Mouse (Mus musculus) liver, postnatal 0 days (tissue): ENCODE results near the gene Dop1b. TPM values are rescaled to one million over a fixed set of nuclear protein-coding genes. Genes with fewer than 3 reads are reported as not detected.
A peak's percentile ranks its signal among the peaks of the same experiment; 100 is the strongest.
"Not testable (repeated sequence)": the region's sequence is repeated elsewhere in the genome, so short reads cannot be mapped to it uniquely, and the experiment has no call there.

Source experiments
- ATAC-seq: fragments of 200-750 bp; cut with Nextera tagmentation; 2 replicates; pipeline ENCODE4 v1.8.0; 2017; ENCODE audit warnings: mild to moderate bottlenecking, moderate library complexity
- DNase-seq: peaks from one replicate; pipeline ENCODE4 v3.0.0-alpha.2; 2016
- H3K27ac ChIP-seq: fragments of 300-500 bp; sonication (generic); 2 replicates; pipeline ENCODE4 v1.5.1; 2014; ENCODE audit warnings: antibody characterized with exemption, moderate library complexity, mild to moderate bottlenecking, low read depth
- H3K27me3 ChIP-seq: fragments of 300-500 bp; sonication (generic); 2 replicates; pipeline ENCODE4 v1.6.1; 2014; ENCODE audit warnings: low read length, control low read depth, mixed read lengths; ENCODE audit not compliant: insufficient read depth
- H3K36me3 ChIP-seq: fragments of 300-500 bp; sonication (generic); replicated peaks from 2 replicates; pipeline ENCODE4 v1.6.1; 2014; ENCODE audit warnings: mild to moderate bottlenecking, control low read depth, low read length, moderate library complexity, mixed read lengths; ENCODE audit not compliant: insufficient read depth
- H3K4me1 ChIP-seq: fragments of 300-500 bp; sonication (generic); 2 replicates; pipeline ENCODE4 v1.6.1; 2014; ENCODE audit warnings: antibody characterized with exemption, mild to moderate bottlenecking, control low read depth; ENCODE audit not compliant: insufficient read depth
- H3K4me2 ChIP-seq: fragments of 300-500 bp; sonication (generic); 2 replicates; pipeline ENCODE4 v1.6.1; 2014; ENCODE audit warnings: low read depth, mild to moderate bottlenecking, low read length, moderate library complexity, mixed read lengths
- H3K4me3 ChIP-seq: fragments of 300-500 bp; sonication (generic); 2 replicates; pipeline ENCODE4 v1.5.1; 2014; ENCODE audit warnings: low read depth, low read length
- H3K9ac ChIP-seq: fragments of 300-500 bp; sonication (generic); replicated peaks from 2 replicates; pipeline ENCODE4 v1.6.1; 2014; ENCODE audit warnings: mild to moderate bottlenecking, moderate library complexity
- H3K9me3 ChIP-seq: fragments of 300-500 bp; sonication (generic); 2 replicates; pipeline ENCODE4 v1.6.1; 2016; ENCODE audit warnings: mild to moderate bottlenecking, control low read depth, low read length, mixed read lengths
- CTCF ChIP-seq: sonication (generic); IDR thresholded peaks from 2 replicates; pipeline ENCODE4 v1.5.1; 2016; ENCODE audit warnings: antibody characterized with exemption, low read depth
- EP300 ChIP-seq: IDR thresholded peaks from 2 replicates; pipeline ENCODE4 v1.6.1; 2016; ENCODE audit warnings: antibody characterized with exemption, low read depth, mild to moderate bottlenecking
- WGBS: fragments of 180-500 bp; shearing (Covaris S2); extraction: QIAGEN DNeasy Blood & Tissue Kit; methylation state at CpG from one replicate; pipeline ENCODE4 v1.1.7; 2014; ENCODE audit not compliant: insufficient replicate concordance; 5-methylcytosine and 5-hydroxymethylcytosine counted together
- polyA plus RNA-seq: library from polyadenylated mRNA; unstranded; fragments of >200 nt; fragmentation: Nextera tagmentation; extraction: Ambion mirVana; gene quantifications from 2 replicates; pipeline ENCODE4 v1.2.1, GENCODE M21; 2015

Dop1b gene
- polyA plus RNA-seq, 1 experiment from 2014 or later, result 6.4 TPM

DNA sequence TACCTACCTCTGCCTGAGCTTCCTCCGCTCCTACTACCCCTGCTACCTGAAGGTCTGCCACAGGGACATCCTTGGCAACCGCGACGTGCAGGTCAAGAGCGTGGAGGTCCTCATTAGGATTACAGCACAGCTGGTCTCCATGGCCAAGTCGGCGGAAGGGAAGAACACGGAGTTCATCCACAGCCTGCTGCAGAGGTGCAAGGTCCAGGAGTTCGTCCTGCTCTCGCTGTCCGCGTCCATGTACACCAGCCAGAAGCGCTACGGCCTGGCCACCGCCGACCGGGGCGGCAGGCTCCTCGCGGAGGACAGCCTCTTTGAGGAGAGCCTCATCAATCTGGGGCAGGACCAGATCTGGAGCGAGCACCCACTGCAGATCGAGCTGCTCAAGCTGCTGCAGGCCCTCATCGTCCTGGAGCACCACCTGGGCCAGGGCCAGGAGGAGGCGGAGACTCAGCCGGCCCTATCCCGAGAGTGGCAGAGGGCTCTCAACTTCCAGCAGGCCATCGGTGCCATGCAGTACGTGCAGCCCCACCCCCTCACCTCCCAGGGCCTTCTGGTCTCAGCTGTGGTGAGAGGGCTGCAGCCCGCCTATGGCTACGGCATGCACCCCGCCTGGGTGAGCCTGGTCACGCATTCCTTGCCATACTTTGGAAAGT, 58.7 kb downstream of the Dop1b start:
- Histone ChIP-seq H3K4me1 (no peaks in the 10 kb centered on the region), H3K9me3 (no peaks in the 10 kb centered on the region), H3K36me3 (peaks cover 33% of the 10 kb centered on the region), H3K27ac (no peak overlapping the region), H3K27me3 (no peaks in the 10 kb centered on the region), H3K4me3 (no peak overlapping the region), H3K4me2 (peak overlapping the region; percentile 23; the same call in 1 of the 2 replicates), H3K9ac (no peak overlapping the region)
- DNase-seq, result no peak
- WGBS, result 80% methylated on average over 32 of the region's 32 CpGs
- ATAC-seq, result peak; percentile 62
- TF ChIP-seq CTCF (no peak), EP300 (no peak)

DNA sequence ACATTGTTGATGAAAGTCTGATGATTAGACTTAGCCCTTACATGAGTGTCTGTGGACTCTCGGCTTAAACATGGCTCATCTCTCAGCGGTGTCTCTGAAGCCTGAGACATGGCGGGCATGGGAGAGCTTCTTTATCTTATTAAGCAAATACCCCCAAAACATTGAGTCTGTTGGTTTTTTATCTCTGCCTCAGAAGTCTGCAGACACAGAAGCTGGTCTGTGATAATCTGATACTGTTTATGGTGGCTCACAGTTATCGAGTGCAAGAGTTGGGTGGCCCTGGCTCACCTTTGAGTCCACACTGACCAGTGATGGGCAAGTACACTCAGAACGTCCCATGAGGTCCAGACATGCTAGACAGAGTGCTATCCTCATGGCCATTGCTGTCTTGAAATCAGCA, 63.0 kb downstream of the Dop1b start:
- no peak overlapping the region; the same call in 1 of the 2 replicates for H3K9ac ChIP-seq
- ATAC-seq, result 0 out of 2 replicates have a peak, but pooled peaks have one; percentile 17
- no peak for DNase-seq
- no peaks in the 10 kb centered on the region; the same call in 1 of the 2 replicates for H3K4me1 ChIP-seq
- peaks cover 36% of the 10 kb centered on the region for H3K36me3 ChIP-seq
- H3K4me2 ChIP-seq, result no peak overlapping the region
- H3K27ac ChIP-seq, result no peak overlapping the region
- TF ChIP-seq CTCF (no peak), EP300 (peak; percentile 92)
- 45% methylated on average over 5 of the region's 5 CpGs for WGBS
- H3K27me3 ChIP-seq, result no peaks in the 10 kb centered on the region
- no peaks in the 10 kb centered on the region for H3K9me3 ChIP-seq
- no peak overlapping the region for H3K4me3 ChIP-seq

DNA sequence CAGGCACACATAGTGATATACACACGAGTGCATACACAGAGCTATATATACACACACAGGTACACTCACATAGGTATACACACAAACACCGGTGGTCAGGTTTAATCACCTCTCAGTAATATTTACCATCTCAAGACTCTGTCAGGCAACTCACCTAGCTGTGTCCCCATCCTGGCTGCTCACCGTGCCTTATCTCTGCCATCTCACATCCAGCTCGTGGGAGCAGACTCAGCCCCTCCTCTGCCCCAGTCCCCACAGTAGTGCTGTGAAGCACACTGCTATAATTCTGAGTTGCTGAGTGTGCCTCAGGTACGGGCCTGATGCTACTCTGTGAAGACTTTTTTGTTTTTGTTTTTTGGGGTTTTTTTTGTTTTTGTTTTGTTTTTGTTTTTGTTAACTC, 64.8 kb downstream of the Dop1b start:
- TF ChIP-seq EP300 (no peak), CTCF (no peak)
- Histone ChIP-seq H3K9me3 (no peaks in the 10 kb centered on the region), H3K9ac (no peak overlapping the region), H3K27ac (no peak overlapping the region), H3K27me3 (no peaks in the 10 kb centered on the region), H3K36me3 (peaks cover 28% of the 10 kb centered on the region), H3K4me1 (peaks cover 15% of the 10 kb centered on the region), H3K4me2 (no peak overlapping the region), H3K4me3 (no peak overlapping the region)
- DNase-seq (no peak), ATAC-seq (no peak)
- WGBS, result 63% methylated on average over 5 of the region's 5 CpGs

DNA sequence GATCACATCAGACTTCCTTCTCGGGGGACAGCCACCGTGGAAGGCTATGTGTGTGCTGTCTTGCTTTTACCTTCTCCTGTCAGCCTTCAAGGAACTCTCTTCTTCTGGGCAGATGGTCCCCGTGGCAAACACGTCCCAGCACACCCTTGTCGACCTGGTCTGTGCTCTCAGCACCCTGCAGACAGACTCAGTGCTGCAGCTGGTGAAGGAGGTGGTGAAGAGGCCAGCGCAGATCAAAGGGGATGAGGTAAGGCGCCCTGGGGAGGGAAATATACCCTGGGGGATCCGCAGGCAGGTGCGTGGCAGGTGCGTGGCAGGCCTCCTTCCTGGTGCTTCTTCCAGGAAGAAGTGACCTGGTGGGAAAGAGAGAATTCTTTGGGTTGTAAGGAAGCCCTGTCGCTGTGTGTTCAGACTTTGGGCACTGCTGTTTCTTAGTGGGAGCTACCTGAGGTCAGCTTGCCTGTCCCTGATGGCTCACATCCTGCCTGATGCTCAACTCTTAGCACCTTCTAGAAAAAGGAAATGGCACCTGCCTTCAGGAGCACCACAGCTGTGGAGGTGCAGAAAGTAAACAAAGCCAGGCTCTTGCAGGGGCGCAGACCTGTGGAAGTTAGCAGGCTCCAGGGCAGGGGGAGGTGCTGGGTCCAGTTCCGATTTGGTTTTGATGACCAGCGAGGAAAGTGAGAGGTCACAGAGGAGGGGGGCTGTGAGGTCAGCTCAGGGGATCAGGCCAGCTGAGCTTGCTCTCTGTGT, 65.7 kb downstream of the Dop1b start:
- Histone ChIP-seq H3K27ac (no peak overlapping the region), H3K9me3 (no peaks in the 10 kb centered on the region), H3K9ac (no peak overlapping the region), H3K27me3 (no peaks in the 10 kb centered on the region), H3K4me2 (no peak overlapping the region), H3K4me3 (no peak overlapping the region), H3K36me3 (peaks cover 33% of the 10 kb centered on the region), H3K4me1 (peaks cover 16% of the 10 kb centered on the region)
- TF ChIP-seq CTCF (no peak), EP300 (no peak)
- ATAC-seq, result no peak
- 73% methylated on average over 14 of the region's 14 CpGs for WGBS
- no peak for DNase-seq

DNA sequence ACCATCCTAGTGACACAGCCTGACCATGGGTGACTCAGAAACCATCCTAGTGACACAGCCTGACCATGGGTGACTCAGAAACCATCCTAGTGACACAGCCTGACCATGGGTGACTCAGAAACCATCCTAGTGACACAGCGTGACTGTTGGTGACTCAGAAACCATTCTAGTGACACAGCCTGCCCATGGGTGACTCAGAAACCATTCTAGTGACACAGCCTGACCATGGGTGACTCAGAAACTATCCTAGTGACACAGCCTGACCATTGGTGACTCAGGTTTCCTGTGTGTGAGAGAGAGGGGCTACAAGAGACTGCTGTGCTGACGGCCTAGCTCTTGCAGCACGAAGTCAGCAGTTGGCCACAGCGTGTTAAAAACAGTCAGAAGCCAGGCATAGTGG, 66.7 kb downstream of the Dop1b start:
- ATAC-seq, H3K4me2 ChIP-seq, H3K9ac ChIP-seq, H3K4me3 ChIP-seq, H3K27ac ChIP-seq, H3K27me3 ChIP-seq, DNase-seq, H3K9me3 ChIP-seq: not testable (repeated sequence)
- Histone ChIP-seq H3K4me1 (peaks cover 16% of the 10 kb centered on the region), H3K36me3 (peaks cover 36% of the 10 kb centered on the region)
- WGBS, result 69% methylated on average over 4 of the region's 4 CpGs

- DNase-seq (no peak), ATAC-seq (no peak)
- Histone ChIP-seq H3K27me3 (no peaks in the 10 kb centered on the region), H3K36me3 (peaks cover 41% of the 10 kb centered on the region), H3K9ac (no peak overlapping the region), H3K4me3 (no peak overlapping the region), H3K9me3 (peaks cover 6% of the 10 kb centered on the region; the same call in 1 of the 2 replicates), H3K27ac (no peak overlapping the region), H3K4me1 (peaks cover 16% of the 10 kb centered on the region), H3K4me2 (no peak overlapping the region)
- 51% methylated on average over 4 of the region's 4 CpGs for WGBS
- no peak for TF ChIP-seq CTCF
- TF ChIP-seq EP300, result no peak
Observed at GRCm38 (mm10) chr16:93779554-93779953, 67.8 kb downstream of the Dop1b start.
